Mouse (Mus musculus) adrenal gland, adult 10 weeks (tissue): ENCODE measurements around the gene Haghl. TPM values are rescaled to one million over a fixed set of nuclear protein-coding genes. Genes with fewer than 3 reads are reported as not detected.

ENCODE experiments used
- polyA plus RNA-seq: library from polyadenylated mRNA; stranded (reverse); fragments of 350-450 nt; fragmentation: Illumina TruSeq; extraction: RNeasy Lipid Tissue Mini Kit (QIAGEN cat#74804); gene quantifications from one replicate; pipeline ENCODE4 v1.2.3, GENCODE M21; 2014; ENCODE audit warnings: low read depth, low replicate concordance

The Haghl gene
- 0.64 TPM for polyA plus RNA-seq

GRCm38 (mm10) chr17:25785281-25785745, at the start of gene Haghl:
Gene Haghl, minus strand, starts transcription at chr17:25785673.

GRCm38 (mm10) chr17:25833291-25833663, 47.8 kb upstream of the Haghl start, which contains the start of gene Stub1:
Gene Stub1, minus strand, starts transcription at chr17:25833404.

DNA sequence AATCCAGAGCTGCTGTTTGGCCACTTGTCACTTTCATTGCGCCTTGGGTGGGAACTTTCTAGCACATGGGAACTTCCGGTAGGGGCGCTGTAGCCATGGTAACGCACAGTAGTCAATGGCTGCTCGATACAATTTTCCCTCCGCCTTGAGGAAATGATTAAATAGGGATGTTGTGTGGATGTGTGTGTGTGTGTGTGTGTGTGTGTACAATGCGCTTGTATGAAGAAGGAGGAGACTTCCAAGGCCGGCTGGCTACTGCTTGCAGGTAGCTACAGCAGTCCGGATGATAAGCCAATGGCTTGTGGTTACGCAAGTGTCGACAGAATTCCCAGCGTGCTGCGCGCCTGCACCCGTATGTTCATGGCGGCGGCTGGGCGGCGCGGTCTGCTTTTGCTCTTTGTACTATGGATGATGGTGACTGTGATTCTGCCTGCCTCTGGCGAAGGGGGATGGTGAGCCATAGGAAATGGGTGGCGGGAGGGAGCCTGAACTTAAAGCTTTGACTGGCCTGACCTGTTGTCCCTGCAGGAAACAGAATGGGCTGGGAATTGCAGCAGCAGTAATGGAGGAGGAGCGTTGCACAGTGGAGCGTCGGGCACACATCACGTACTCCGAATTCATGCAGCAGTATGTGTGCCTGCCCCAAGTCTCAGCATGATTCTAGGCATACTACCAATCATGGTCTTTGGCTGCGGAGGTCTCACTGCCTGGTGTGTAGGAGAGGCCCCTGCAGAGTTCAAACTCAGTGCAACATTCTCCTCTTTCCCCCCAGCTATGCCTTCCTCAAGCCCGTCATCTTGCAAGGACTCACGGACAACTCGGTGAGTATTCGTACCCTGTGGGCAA, 43.5 kb upstream of the Haghl start, which contains the start of gene Jmjd8:
Gene Jmjd8, plus strand, starts transcription at position 156 of the 846 bp plus-strand sequence.

GRCm38 (mm10) chr17:25823452-25823851, 38.0 kb upstream of the Haghl start, which contains the start of gene Wdr24:
Gene Wdr24, plus strand, starts transcription at chr17:25823627.

GRCm38 (mm10) chr17:25808789-25809605, 23.5 kb upstream of the Haghl start, which contains the start of gene Fbxl16:
Gene Fbxl16, plus strand, starts transcription at chr17:25809085.

DNA sequence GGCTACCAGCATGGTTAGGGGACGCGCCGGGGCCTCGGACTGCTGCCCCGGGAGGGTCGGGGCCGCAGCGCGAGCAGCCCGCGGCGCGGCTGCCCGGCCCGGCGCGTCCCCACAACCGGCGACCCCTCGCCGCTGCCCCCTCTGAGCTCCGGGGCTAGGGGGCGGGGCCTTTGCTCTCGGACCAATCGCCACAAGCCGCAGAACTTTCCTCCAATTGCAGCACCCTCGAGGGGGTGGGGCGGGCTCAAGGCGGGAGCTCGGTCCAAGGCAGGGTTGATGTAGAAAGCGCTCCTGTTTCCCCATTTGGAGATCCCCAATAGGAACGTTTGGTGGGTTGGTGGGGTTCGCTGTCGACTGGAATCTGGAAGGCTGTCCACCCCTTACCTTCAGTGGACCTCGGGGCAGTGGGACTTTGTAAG, 11.5 kb upstream of the Haghl start, which contains the start of gene Metrn:
Gene Metrn, minus strand, starts transcription at position 186 of the 419 bp plus-strand sequence.

DNA sequence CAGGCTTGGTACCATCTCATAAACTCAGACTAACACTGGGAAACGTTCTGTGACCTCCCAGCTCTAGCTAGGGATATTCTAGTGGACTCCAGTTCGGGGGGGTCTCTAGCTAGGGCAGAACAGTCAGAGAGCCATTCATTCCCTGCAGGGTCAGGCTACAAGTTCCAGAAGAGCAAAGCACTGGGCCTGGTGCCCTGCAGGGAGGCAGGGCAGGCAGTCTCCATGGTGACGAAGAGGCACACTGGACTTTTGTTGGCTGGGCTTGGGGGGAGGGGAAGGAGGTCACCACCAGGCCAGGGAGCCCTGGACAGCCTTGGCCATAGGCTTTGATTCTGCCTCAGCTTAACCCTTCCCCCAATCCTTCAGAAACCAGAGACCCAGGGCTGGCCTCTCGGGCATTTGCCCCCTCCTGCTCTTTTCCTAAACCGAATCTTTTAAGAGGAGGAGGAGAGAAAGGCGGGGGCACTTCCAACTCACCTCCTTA, 10.2 kb upstream of the Haghl start, which contains the start of gene AC134908.4:
Gene AC134908.4, minus strand, starts transcription at position 51 of the 484 bp plus-strand sequence.

GRCm38 (mm10) chr17:25792615-25793014, 7.1 kb upstream of the Haghl start, which contains the start of gene Fam173a:
Gene Fam173a, minus strand, starts transcription at chr17:25792901.

GRCm38 (mm10) chr17:25786280-25786679, 807 bp upstream of the Haghl start, which contains the start of gene Ccdc78:
Gene Ccdc78, plus strand, starts transcription at chr17:25786580.

DNA sequence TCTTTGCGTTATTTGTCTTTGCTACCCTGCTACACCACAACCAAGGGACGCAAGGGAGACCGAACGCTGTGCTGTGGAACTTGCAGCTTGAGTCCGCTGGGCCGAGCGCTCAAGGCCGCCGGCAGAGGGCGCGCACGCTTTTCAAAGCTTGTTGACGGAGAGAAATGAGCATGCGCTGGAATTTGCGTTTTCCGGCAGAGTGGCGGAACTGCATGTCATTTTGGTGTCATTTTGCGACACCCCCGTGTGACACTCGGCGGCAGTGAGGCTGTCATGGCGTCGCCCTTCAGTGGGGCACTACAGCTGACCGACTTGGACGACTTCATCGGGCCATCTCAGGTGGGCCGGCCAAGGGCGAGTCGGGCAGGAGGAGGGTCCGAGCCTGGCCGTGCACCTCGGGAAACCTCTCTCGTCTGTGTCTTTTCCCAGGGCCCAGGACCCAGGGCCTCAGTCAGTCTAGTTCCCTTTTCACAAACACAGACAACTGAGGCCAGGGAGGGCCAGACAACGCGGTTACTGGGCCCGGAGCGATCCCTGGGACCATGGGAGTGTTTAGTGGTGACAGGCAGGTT, 11.8 kb downstream of the Haghl start, which contains the start of gene Narfl:
Gene Narfl, plus strand, starts transcription at position 228 of the 572 bp plus-strand sequence.

GRCm38 (mm10) chr17:25754241-25754640, 31.2 kb downstream of the Haghl start, which contains the start of gene Msln:
Gene Msln, minus strand, starts transcription at chr17:25754378.

DNA sequence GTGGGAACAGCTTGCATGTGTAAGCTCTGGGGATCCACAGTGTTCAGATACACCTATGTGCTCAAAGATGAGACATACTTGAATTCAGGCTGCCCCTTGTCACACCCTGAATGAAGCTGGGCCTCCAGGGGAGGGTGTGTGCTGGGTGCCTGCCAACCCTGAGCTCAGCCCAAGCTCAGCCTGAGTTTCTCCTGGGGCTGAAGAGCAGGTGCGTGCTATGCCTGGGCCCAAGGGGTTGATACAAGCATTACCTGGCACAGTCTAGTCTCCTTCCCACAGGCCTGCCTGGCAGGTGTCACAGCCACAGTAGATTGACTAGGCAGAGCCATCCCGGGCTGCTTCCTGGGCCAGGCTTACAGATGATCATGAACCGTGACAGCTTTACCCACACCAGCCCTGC, 49.7 kb downstream of the Haghl start, which contains the start of gene Mslnl:
Gene Mslnl, plus strand, starts transcription at position 298 of the 400 bp plus-strand sequence.

Other genes starting within 250 kb of the Haghl start
- gene Sox8, start 215.0 kb downstream of the Haghl start, polyA plus RNA-seq = 0.29 TPM
- gene Lmf1, start 206.6 kb downstream of the Haghl start, polyA plus RNA-seq = 0.47 TPM
- gene Gng13, start 68.5 kb downstream of the Haghl start, polyA plus RNA-seq = not detected
- not detected for gene Chtf18, start 58.3 kb downstream of the Haghl start, polyA plus RNA-seq
- gene Rpusd1, start 58.0 kb downstream of the Haghl start, polyA plus RNA-seq = not detected
- not detected for gene Mslnl, start 49.6 kb downstream of the Haghl start, polyA plus RNA-seq
- not detected for gene Msln, start 31.3 kb downstream of the Haghl start, polyA plus RNA-seq
- gene Narfl, start 11.9 kb downstream of the Haghl start, polyA plus RNA-seq = 3.4 TPM
- gene Ccdc78, start 907 bp upstream of the Haghl start, polyA plus RNA-seq = not detected
- 0.52 TPM for gene Fam173a, start 7.2 kb upstream of the Haghl start, polyA plus RNA-seq
- 1.1 TPM for gene AC134908.4, start 10.0 kb upstream of the Haghl start, polyA plus RNA-seq
- gene Metrn, start 11.5 kb upstream of the Haghl start, polyA plus RNA-seq = 0.17 TPM
- gene Fbxl16, start 23.4 kb upstream of the Haghl start, polyA plus RNA-seq = 15.0 TPM
- 0.47 TPM for gene Wdr24, start 38.0 kb upstream of the Haghl start, polyA plus RNA-seq
- 3.6 TPM for gene Jmjd8, start 43.2 kb upstream of the Haghl start, polyA plus RNA-seq
- gene Stub1, start 47.7 kb upstream of the Haghl start, polyA plus RNA-seq = 8.2 TPM
- not detected for gene Rhbdl1, start 51.6 kb upstream of the Haghl start, polyA plus RNA-seq
- not detected for gene Gm20683, start 56.1 kb upstream of the Haghl start, polyA plus RNA-seq
- 19.9 TPM for gene Rhot2, start 59.2 kb upstream of the Haghl start, polyA plus RNA-seq
- 2.5 TPM for gene Wdr90, start 75.8 kb upstream of the Haghl start, polyA plus RNA-seq
- gene Mcrip2, start 83.1 kb upstream of the Haghl start, polyA plus RNA-seq = 5.5 TPM
- gene Mettl26, start 89.4 kb upstream of the Haghl start, polyA plus RNA-seq = 24.4 TPM
- not detected for gene Wfikkn1, start 95.2 kb upstream of the Haghl start, polyA plus RNA-seq
- gene Rab40c, start 134.1 kb upstream of the Haghl start, polyA plus RNA-seq = 2.7 TPM
- 41.2 TPM for gene Pigq, start 159.3 kb upstream of the Haghl start, polyA plus RNA-seq
- gene Nhlrc4, start 159.3 kb upstream of the Haghl start, polyA plus RNA-seq = not detected
- gene A930017K11Rik, start 166.9 kb upstream of the Haghl start, polyA plus RNA-seq = not detected
- 0.41 TPM for gene Capn15, start 200.1 kb upstream of the Haghl start, polyA plus RNA-seq